ENCODE assay signal across 1 mouse cellular context in genomic region chr5:114742572-114742971, GRCm38 (mm10).
TF ChIP-seq lines count a peak whose summit lies in the region.

No protein-coding gene starts in this region.

TF ChIP-seq in C2C12, 6 proteins besides CTCF, POLR2A, EP300 and RAD21:
- TF ChIP-seq FOSL1 (IDR thresholded peaks at IDR 0.05; ENCODE audit: insufficient read depth, low read length, poor library complexity, severe bottlenecking) = no peak
- TF ChIP-seq CEBPB (IDR thresholded peaks at IDR 0.05; ENCODE audit: low read depth) = no peak
- peak; percentile 36 for TF ChIP-seq MYOD1 (IDR thresholded peaks at IDR 0.05; ENCODE audit: control insufficient read depth, insufficient read length, low read depth)
